Mouse (Mus musculus) heart, embryonic 10.5 days (tissue): ENCODE data around the gene Mybphl. TPM values are rescaled to one million over a fixed set of nuclear protein-coding genes. Genes with fewer than 3 reads are reported as not detected.
A peak's percentile ranks its signal among the peaks of the same experiment; 100 is the strongest.

Experiments
- DNase-seq: peaks from one replicate; pipeline ENCODE4 v3.0.0-alpha.2; 2017; ENCODE audit warnings: low spot score
- H3K27ac ChIP-seq: fragments of 300-500 bp; sonication (generic); 2 replicates; pipeline ENCODE4 v1.5.1; 2016; ENCODE audit warnings: mild to moderate bottlenecking
- H3K27me3 ChIP-seq: fragments of 300-500 bp; sonication (generic); 2 replicates; pipeline ENCODE4 v1.6.1; 2016; ENCODE audit warnings: mild to moderate bottlenecking; ENCODE audit not compliant: poor library complexity, insufficient read depth, severe bottlenecking
- H3K36me3 ChIP-seq: fragments of 300-500 bp; sonication (generic); 2 replicates; pipeline ENCODE4 v1.6.1; 2016; ENCODE audit warnings: mild to moderate bottlenecking, moderate library complexity
- H3K4me1 ChIP-seq: fragments of 300-500 bp; sonication (generic); 2 replicates; pipeline ENCODE4 v1.6.1; 2016; ENCODE audit warnings: mild to moderate bottlenecking
- H3K4me3 ChIP-seq: fragments of 300-500 bp; sonication (generic); 2 replicates; pipeline ENCODE4 v1.5.1; 2016; ENCODE audit warnings: mild to moderate bottlenecking, moderate library complexity
- H3K9me3 ChIP-seq: fragments of 300-500 bp; sonication (generic); 2 replicates; pipeline ENCODE4 v1.6.1; 2016; ENCODE audit warnings: mild to moderate bottlenecking, moderate library complexity
- WGBS: fragments of 180-500 bp; shearing (Covaris S2); methylation state at CpG from one replicate; pipeline ENCODE4 v1.1.7; 2016; 5-methylcytosine and 5-hydroxymethylcytosine counted together
- polyA plus RNA-seq: library from polyadenylated mRNA; unstranded; fragments of >200 nt; fragmentation: Nextera tagmentation; extraction: Ambion mirVana; gene quantifications from 2 replicates; pipeline ENCODE4 v1.2.1, GENCODE M21; 2016

The Mybphl gene
- polyA plus RNA-seq, 1 experiment from 2014 or later: 60.0 TPM

DNA sequence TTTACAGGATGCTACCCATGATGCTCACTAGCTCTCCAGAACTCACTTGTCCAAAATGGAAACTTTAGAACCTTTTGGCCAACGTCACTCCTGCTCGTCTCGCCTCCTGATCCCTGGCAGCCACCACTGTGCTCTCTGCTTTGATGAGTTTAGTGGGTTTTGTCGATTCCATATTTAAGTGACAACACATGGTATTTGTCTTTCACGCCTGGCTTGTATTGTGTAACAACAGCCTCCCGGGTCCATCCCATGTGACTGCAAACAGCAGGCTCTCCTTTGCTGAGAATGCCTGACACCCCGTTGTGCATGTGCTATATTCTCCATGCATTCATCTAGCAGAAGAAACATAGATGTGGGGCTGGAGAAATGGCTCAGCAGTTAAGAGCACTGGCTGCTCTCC lies 22.5 kb upstream of the Mybphl start:
- no peaks in the 10 kb centered on the region for H3K4me1 ChIP-seq
- WGBS: 72% methylated on average over 7 of the region's 7 CpGs
- no peak overlapping the region for H3K27ac ChIP-seq
- no peak for DNase-seq
- no peaks in the 10 kb centered on the region for H3K27me3 ChIP-seq
- no peaks in the 10 kb centered on the region for H3K9me3 ChIP-seq
- no peak overlapping the region for H3K4me3 ChIP-seq
- peaks cover 86% of the 10 kb centered on the region for H3K36me3 ChIP-seq

- no peak for DNase-seq
- H3K36me3 ChIP-seq: peaks cover 87% of the 10 kb centered on the region
- 85% methylated on average over 7 of the region's 7 CpGs for WGBS
- no peaks in the 10 kb centered on the region for H3K9me3 ChIP-seq
- no peak overlapping the region for H3K4me3 ChIP-seq
- no peak overlapping the region for H3K27ac ChIP-seq
- peaks cover 3% of the 10 kb centered on the region; the same call in 1 of the 2 replicates for H3K4me1 ChIP-seq
- H3K27me3 ChIP-seq: no peaks in the 10 kb centered on the region
Measured at GRCm38 (mm10) chr3:108345855-108346254, 18.9 kb upstream of the Mybphl start.

DNA sequence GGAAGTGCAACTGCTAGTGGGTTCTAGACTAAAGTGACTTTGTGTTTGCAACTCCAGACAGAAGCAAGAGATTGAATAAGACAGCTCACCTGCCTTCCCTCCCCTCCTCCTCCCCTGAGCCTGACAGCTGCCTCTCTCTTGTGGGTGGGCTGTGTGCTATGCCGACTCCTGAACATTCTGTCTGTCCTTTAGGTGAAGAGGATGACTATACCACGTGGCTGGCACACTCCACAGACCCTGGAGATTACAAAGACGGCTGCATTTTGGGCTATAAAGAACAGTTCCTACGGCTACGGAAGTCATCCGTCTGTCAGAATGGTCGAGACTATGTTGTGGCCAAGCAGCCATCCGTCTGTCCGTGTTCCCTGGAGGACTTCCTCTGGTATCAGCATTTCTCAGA lies 16.3 kb upstream of the Mybphl start:
- H3K36me3 ChIP-seq: peaks cover 81% of the 10 kb centered on the region
- WGBS: 67% methylated on average over 9 of the region's 9 CpGs
- no peak overlapping the region for H3K4me3 ChIP-seq
- H3K9me3 ChIP-seq: no peaks in the 10 kb centered on the region
- DNase-seq: no peak
- no peak overlapping the region for H3K27ac ChIP-seq
- no peaks in the 10 kb centered on the region for H3K27me3 ChIP-seq
- H3K4me1 ChIP-seq: peaks cover 3% of the 10 kb centered on the region; the same call in 1 of the 2 replicates

- 87% methylated on average over 3 of the region's 3 CpGs for WGBS
- H3K4me3 ChIP-seq: no peak overlapping the region
- DNase-seq: no peak
- H3K27ac ChIP-seq: no peak overlapping the region
- no peaks in the 10 kb centered on the region for H3K27me3 ChIP-seq
- no peaks in the 10 kb centered on the region for H3K9me3 ChIP-seq
- peaks cover 4% of the 10 kb centered on the region for H3K4me1 ChIP-seq
- peaks cover 71% of the 10 kb centered on the region for H3K36me3 ChIP-seq
Measured at GRCm38 (mm10) chr3:108355245-108355644, 9.5 kb upstream of the Mybphl start.

DNA sequence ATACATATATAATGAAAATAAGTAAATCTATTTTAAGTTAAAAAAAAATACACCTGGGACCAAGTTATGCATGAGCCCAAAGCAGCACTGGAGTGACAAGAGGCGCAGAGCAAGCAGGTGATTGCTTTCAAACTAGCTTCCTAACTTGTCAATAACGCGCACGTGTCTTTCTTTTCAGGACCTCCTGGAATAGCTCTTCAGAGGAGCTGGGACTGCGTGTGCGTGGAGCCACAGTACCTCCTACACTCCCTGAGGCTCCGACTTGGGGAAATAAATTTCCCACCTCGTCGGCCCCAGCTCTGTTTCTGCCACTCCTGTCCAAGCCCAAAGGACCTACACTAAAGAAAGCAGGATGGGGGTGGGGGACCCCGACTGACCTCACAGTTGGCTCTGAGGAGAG lies 7.7 kb upstream of the Mybphl start:
- H3K36me3 ChIP-seq: peaks cover 52% of the 10 kb centered on the region
- WGBS: 87% methylated on average over 10 of the region's 10 CpGs
- H3K27ac ChIP-seq: no peak overlapping the region
- H3K4me3 ChIP-seq: no peak overlapping the region
- H3K4me1 ChIP-seq: peaks cover 21% of the 10 kb centered on the region
- no peaks in the 10 kb centered on the region for H3K9me3 ChIP-seq
- DNase-seq: no peak
- no peaks in the 10 kb centered on the region for H3K27me3 ChIP-seq

DNA sequence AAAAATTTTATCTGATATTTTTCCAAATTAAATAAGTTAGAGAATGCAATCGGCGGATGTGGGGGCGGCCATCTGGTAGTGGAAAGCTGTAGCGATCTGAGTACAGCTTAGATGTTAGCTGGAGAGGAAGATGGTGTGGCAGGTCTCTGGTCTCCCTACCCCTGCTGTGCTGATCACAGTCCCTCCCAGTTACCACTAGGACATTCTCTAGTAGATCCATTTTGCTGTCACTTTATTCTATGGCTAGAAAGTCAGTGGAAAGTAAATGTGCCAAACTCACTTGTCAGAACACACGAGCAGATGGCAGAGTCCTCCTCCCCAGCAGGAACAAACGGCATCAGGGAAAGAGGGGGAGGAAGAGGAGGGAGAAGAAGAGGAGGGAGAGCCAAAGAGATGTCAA lies 6.3 kb upstream of the Mybphl start:
- Histone ChIP-seq H3K4me1 (peaks cover 33% of the 10 kb centered on the region), H3K27me3 (no peaks in the 10 kb centered on the region), H3K36me3 (peaks cover 45% of the 10 kb centered on the region), H3K9me3 (no peaks in the 10 kb centered on the region), H3K4me3 (no peak overlapping the region), H3K27ac (no peak overlapping the region)
- 74% methylated on average over 6 of the region's 6 CpGs for WGBS
- DNase-seq: no peak

DNA sequence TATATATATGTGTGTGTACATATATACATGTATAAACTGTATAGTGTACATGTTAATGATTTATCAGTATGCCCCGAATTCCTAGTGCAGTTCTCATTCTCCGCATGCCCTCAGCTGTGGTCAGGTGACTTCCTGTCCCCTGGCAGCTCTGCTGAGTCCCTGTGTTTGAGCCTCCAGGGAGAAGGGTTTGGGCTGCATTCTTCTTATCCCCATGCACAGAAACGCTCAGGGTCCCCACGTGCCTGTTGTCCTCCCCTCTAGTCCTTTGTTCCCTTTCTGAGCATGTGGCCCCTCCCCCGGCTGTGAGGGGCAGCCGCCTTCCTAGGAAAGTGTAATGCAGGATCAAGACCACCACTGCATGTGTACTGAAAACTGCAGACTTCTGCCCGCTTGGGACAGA lies 3.8 kb upstream of the Mybphl start:
- no peak for DNase-seq
- no peaks in the 10 kb centered on the region for H3K27me3 ChIP-seq
- H3K9me3 ChIP-seq: no peaks in the 10 kb centered on the region
- H3K4me1 ChIP-seq: peaks cover 57% of the 10 kb centered on the region
- WGBS: 18% methylated on average over 7 of the region's 7 CpGs
- H3K36me3 ChIP-seq: peaks cover 22% of the 10 kb centered on the region
- H3K27ac ChIP-seq: peak overlapping the region; percentile 71
- H3K4me3 ChIP-seq: no peak overlapping the region

- Histone ChIP-seq H3K27me3 (no peaks in the 10 kb centered on the region), H3K4me1 (peaks cover 76% of the 10 kb centered on the region), H3K27ac (peak overlapping the region; percentile 87), H3K4me3 (peak overlapping the region; percentile 50; the same call in 1 of the 2 replicates), H3K9me3 (no peaks in the 10 kb centered on the region), H3K36me3 (no peaks in the 10 kb centered on the region)
- no peak for DNase-seq
- WGBS: 32% methylated on average over 3 of the region's 3 CpGs
Measured at GRCm38 (mm10) chr3:108363626-108364025, 1.1 kb upstream of the Mybphl start.

DNA sequence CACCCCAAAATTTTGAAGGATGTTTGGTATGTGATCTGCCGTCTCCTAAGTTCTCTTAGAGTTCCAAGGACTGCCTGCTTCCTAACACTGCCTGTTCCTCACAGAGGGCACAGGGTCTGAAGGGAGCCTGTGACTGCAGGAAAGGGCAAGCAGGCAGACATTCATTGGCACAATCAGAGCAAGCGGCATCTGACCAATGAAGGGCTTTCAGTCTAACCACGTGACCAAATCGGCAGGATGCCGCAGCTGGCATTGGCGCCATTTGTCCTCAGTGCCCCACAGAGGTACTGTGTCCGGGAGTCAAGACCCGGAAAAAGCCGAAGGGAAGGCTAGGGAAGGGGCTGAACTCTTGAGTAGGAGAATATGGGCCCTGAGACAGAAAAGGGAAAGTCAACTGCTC lies 2.5 kb downstream of the Mybphl start:
- Histone ChIP-seq H3K4me3 (peak overlapping the region; percentile 22; the same call in 1 of the 2 replicates), H3K27ac (peak overlapping the region; percentile 47; the same call in 1 of the 2 replicates), H3K4me1 (peaks cover 86% of the 10 kb centered on the region), H3K27me3 (no peaks in the 10 kb centered on the region), H3K36me3 (no peaks in the 10 kb centered on the region), H3K9me3 (no peaks in the 10 kb centered on the region)
- DNase-seq: no peak
- 51% methylated on average over 9 of the region's 9 CpGs for WGBS

DNA sequence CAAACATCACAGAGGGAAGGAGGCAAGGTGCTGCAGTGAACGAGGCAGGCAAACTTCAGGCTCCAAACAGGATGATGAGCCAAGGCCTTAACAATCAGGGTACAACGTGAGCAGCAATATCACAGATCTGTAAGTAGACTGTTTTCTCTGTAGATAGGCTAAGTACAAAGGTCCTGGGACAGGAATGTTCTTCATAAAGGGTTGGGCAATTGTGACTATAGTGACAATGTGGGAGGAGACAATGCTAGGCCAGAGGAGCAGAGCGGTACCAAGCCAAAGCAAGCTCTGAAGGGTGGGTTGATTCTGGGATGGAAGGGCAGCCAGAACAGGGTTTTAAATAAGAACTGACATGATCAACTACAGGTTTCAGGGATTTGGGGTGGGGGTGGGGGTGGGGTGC lies 3.1 kb downstream of the Mybphl start:
- no peaks in the 10 kb centered on the region for H3K36me3 ChIP-seq
- 59% methylated on average over 3 of the region's 3 CpGs for WGBS
- no peaks in the 10 kb centered on the region for H3K27me3 ChIP-seq
- H3K4me3 ChIP-seq: no peak overlapping the region
- peak overlapping the region; percentile 29 for H3K27ac ChIP-seq
- peaks cover 86% of the 10 kb centered on the region for H3K4me1 ChIP-seq
- no peaks in the 10 kb centered on the region for H3K9me3 ChIP-seq
- no peak for DNase-seq

GRCm38 (mm10) chr3:108368721-108369120 lies 4.0 kb downstream of the Mybphl start:
- Histone ChIP-seq H3K27me3 (no peaks in the 10 kb centered on the region), H3K27ac (no peak overlapping the region), H3K4me1 (peaks cover 85% of the 10 kb centered on the region), H3K4me3 (no peak overlapping the region), H3K36me3 (no peaks in the 10 kb centered on the region), H3K9me3 (no peaks in the 10 kb centered on the region)
- 70% methylated on average over 5 of the region's 5 CpGs for WGBS
- no peak for DNase-seq

DNA sequence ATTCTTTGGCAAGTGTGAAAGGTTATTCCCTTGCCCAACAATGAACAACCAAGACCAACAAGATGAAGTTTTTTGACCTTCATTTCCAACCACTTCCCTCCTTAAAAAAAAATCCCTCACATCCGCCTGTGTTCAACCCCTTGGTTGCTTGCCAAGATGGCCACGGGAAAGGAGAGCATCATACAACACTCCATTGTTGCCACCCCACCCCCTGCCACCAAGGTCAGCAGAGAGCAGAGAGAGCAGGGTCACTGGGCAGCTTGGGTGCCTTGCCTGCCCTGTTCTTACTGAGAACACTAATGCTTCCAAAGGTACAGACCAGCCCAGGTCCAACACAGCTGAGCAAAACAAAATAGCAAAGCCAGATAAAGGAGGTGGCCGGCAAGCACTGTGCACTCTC lies 7.6 kb downstream of the Mybphl start:
- H3K36me3 ChIP-seq: peaks cover 21% of the 10 kb centered on the region
- H3K4me3 ChIP-seq: no peak overlapping the region
- H3K4me1 ChIP-seq: peaks cover 56% of the 10 kb centered on the region
- no peak for DNase-seq
- WGBS: 58% methylated on average over 3 of the region's 3 CpGs
- no peaks in the 10 kb centered on the region for H3K9me3 ChIP-seq
- peak overlapping the region; percentile 32; the same call in 1 of the 2 replicates for H3K27ac ChIP-seq
- no peaks in the 10 kb centered on the region for H3K27me3 ChIP-seq

GRCm38 (mm10) chr3:108372691-108373090 lies 8.0 kb downstream of the Mybphl start:
- Histone ChIP-seq H3K27me3 (no peaks in the 10 kb centered on the region), H3K36me3 (peaks cover 21% of the 10 kb centered on the region), H3K9me3 (no peaks in the 10 kb centered on the region), H3K27ac (peak overlapping the region; percentile 32; the same call in 1 of the 2 replicates), H3K4me1 (peaks cover 52% of the 10 kb centered on the region), H3K4me3 (no peak overlapping the region)
- DNase-seq: no peak
- WGBS: 34% methylated on average over 3 of the region's 3 CpGs
